Mouse (Mus musculus) erythroblast, embryonic 14.5 days (primary cell): ENCODE results near the gene Plcb4. TPM values are rescaled to one million over a fixed set of nuclear protein-coding genes. Genes with fewer than 3 reads are reported as not detected.

Experiments
- H3K27me3 ChIP-seq: 2 replicates; pipeline ENCODE4 v1.6.1; 2012; ENCODE audit warnings: inconsistent platforms; ENCODE audit not compliant: control insufficient read depth
- H3K36me3 ChIP-seq: 2 replicates; pipeline ENCODE4 v1.6.1; 2012; ENCODE audit warnings: mild to moderate bottlenecking, inconsistent platforms; ENCODE audit not compliant: control insufficient read depth
- H3K4me1 ChIP-seq: 2 replicates; pipeline ENCODE4 v1.6.1; 2012; ENCODE audit warnings: inconsistent platforms; ENCODE audit not compliant: control insufficient read depth
- H3K4me3 ChIP-seq: replicated peaks from 2 replicates; pipeline ENCODE3; 2012; ENCODE audit warnings: moderate library complexity, mild to moderate bottlenecking, inconsistent platforms
- H3K9me3 ChIP-seq: 2 replicates; pipeline ENCODE4 v1.6.1; 2012; ENCODE audit warnings: low read length, inconsistent platforms, mixed read lengths; ENCODE audit not compliant: control insufficient read depth
- GATA1 ChIP-seq: IDR thresholded peaks from 2 replicates; pipeline ENCODE4 v1.6.1; 2012; ENCODE audit warnings: low read length, inconsistent platforms, mixed read lengths
- TAL1 ChIP-seq: IDR thresholded peaks from 3 replicates; pipeline ENCODE4 v1.6.1; 2012; ENCODE audit warnings: low read length, inconsistent platforms, mixed read lengths
- polyA plus RNA-seq: library from polyadenylated mRNA; stranded (reverse); fragments of >175 nt; gene quantifications from 2 replicates; pipeline ENCODE4 v1.2.3, GENCODE M21; 2012

The Plcb4 gene
- polyA plus RNA-seq, 1 experiment = not detected

- no peaks in the 10 kb centered on the region for H3K27me3 ChIP-seq
- no peak for TF ChIP-seq TAL1
- no peak for TF ChIP-seq GATA1
- H3K36me3 ChIP-seq = no peaks in the 10 kb centered on the region
- no peak overlapping the region for H3K4me3 ChIP-seq
- no peaks in the 10 kb centered on the region for H3K4me1 ChIP-seq
- H3K9me3 ChIP-seq = no peaks in the 10 kb centered on the region
These were observed 102.5 kb downstream of the Plcb4 start for GRCm38 (mm10) chr2:135761226-135761802.

DNA sequence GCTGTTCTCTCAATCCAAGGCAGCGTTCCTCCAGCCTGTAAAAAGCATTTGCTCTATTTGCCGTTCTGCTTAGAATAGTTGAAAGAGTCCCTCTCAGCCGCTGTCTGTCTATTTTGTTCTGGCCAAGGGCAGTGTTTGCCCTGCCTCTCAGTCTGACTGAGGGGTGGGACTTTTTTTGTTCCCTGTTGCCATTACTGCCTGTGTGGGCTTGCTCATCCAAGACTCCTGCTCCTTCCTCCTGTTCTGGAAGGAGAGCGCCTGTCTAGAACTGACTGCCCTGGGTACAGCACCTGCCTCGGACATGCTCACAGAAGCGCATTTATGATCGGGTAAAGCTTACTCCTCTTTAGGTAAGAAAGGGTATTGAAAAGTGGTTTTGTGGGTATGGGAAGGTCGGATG is 105.9 kb downstream of the Plcb4 start:
- no peak for TF ChIP-seq GATA1
- TF ChIP-seq TAL1 = no peak
- H3K36me3 ChIP-seq = no peaks in the 10 kb centered on the region
- no peaks in the 10 kb centered on the region for H3K4me1 ChIP-seq
- no peaks in the 10 kb centered on the region for H3K27me3 ChIP-seq
- no peak overlapping the region for H3K4me3 ChIP-seq
- no peaks in the 10 kb centered on the region for H3K9me3 ChIP-seq

DNA sequence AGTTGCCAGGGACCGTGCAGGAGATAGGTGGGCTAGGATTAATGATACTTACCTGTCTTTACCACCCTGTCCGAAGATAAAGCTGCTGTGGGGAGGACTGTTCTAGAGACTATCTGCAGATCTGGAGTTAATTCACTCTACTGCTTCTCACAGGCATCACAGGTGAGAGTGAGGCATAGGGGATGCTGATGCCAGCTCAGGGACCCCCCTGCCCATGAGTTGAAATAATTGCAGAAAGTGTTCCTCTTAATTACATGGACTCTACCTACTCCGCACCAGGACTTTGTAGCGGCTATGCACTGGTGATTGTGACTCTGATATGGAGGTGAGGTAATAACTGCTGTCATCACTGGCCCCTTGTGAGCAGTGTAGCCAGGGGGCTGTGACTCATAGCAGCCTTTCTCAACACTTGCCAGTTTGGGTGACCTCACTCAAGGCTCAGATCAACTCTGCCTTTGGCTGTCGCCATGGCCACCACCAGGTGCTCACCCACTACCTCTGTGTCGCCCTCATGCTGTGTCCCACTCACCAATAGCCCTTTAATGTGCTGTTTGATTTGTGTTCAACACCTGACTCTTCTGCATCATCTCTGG is 107.8 kb downstream of the Plcb4 start:
- no peaks in the 10 kb centered on the region for H3K4me1 ChIP-seq
- H3K9me3 ChIP-seq = no peaks in the 10 kb centered on the region
- no peak overlapping the region for H3K4me3 ChIP-seq
- no peaks in the 10 kb centered on the region for H3K36me3 ChIP-seq
- no peak for TF ChIP-seq TAL1
- TF ChIP-seq GATA1 = no peak
- no peaks in the 10 kb centered on the region for H3K27me3 ChIP-seq

GRCm38 (mm10) chr2:135767535-135767934 is 108.7 kb downstream of the Plcb4 start:
- Histone ChIP-seq H3K4me3 (no peak overlapping the region), H3K27me3 (no peaks in the 10 kb centered on the region), H3K36me3 (no peaks in the 10 kb centered on the region), H3K4me1 (no peaks in the 10 kb centered on the region), H3K9me3 (no peaks in the 10 kb centered on the region)
- no peak for TF ChIP-seq GATA1
- no peak for TF ChIP-seq TAL1

DNA sequence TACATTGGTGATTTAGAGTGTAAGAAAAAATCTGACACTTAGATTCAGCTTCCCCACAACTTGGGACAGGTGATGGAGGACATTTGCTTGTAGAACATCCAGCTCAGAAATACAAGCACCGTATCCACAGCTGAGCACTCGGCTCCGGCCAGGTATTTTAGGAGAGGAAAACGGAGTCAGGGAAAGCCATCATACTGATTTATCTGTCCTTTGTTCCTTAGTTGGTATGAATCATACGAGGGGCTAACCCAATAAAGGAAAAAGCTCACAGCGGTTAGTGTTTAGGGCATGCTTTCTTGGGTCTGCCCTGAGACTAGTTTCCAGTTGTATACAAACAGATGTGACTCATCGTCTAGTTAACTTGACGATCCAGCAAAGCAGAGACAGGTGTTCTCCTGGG is 110.9 kb downstream of the Plcb4 start:
- Histone ChIP-seq H3K4me3 (no peak overlapping the region), H3K9me3 (no peaks in the 10 kb centered on the region), H3K4me1 (no peaks in the 10 kb centered on the region), H3K36me3 (no peaks in the 10 kb centered on the region), H3K27me3 (no peaks in the 10 kb centered on the region)
- TF ChIP-seq TAL1 (no peak), GATA1 (no peak)

GRCm38 (mm10) chr2:135770226-135770625 is 111.4 kb downstream of the Plcb4 start:
- TF ChIP-seq GATA1 (no peak), TAL1 (no peak)
- no peaks in the 10 kb centered on the region for H3K36me3 ChIP-seq
- H3K9me3 ChIP-seq = no peaks in the 10 kb centered on the region
- H3K27me3 ChIP-seq = no peaks in the 10 kb centered on the region
- no peak overlapping the region for H3K4me3 ChIP-seq
- H3K4me1 ChIP-seq = no peaks in the 10 kb centered on the region

DNA sequence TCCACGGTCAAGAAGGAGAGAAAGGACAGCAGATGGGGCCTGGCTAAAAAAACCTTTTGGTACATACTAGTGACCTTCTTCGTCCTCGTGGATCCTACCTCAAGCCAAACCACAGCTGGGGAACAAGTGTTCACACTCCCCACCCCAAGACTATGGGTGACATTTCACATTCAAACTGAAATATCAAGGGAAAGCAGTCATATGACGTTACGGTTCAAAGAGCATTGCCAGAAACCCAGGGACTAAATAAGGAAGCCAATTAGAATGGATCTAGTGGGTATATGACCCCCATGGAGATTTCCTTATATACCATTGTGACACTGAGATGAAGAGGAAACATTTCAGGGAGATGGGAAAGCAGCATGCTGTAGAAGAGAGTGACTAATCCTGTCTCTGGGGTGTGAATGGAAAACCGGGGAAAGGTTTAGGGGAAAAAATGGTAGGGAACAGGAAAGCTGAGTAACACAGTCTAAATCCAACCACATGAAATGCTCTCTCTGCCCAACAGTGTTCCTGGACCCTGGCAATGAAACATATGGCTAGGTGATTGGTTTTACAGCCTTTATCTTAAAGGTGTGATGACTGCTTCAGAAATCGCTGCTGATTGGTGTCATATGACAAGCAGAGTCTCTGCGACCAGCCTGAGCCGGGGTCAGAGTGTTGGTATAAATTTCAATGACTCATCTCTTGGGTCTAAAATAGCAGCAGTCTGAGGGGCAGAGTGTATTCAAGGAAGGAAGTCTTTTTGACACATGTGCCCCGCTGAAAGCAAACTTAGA is 114.6 kb downstream of the Plcb4 start:
- Histone ChIP-seq H3K9me3 (no peaks in the 10 kb centered on the region), H3K27me3 (no peaks in the 10 kb centered on the region), H3K4me1 (no peaks in the 10 kb centered on the region), H3K36me3 (no peaks in the 10 kb centered on the region), H3K4me3 (no peak overlapping the region)
- TF ChIP-seq TAL1 (no peak), GATA1 (no peak)

GRCm38 (mm10) chr2:135775026-135775425 is 116.2 kb downstream of the Plcb4 start:
- Histone ChIP-seq H3K4me1 (no peaks in the 10 kb centered on the region), H3K36me3 (no peaks in the 10 kb centered on the region), H3K4me3 (no peak overlapping the region), H3K27me3 (no peaks in the 10 kb centered on the region), H3K9me3 (no peaks in the 10 kb centered on the region)
- TF ChIP-seq TAL1 (no peak), GATA1 (no peak)

DNA sequence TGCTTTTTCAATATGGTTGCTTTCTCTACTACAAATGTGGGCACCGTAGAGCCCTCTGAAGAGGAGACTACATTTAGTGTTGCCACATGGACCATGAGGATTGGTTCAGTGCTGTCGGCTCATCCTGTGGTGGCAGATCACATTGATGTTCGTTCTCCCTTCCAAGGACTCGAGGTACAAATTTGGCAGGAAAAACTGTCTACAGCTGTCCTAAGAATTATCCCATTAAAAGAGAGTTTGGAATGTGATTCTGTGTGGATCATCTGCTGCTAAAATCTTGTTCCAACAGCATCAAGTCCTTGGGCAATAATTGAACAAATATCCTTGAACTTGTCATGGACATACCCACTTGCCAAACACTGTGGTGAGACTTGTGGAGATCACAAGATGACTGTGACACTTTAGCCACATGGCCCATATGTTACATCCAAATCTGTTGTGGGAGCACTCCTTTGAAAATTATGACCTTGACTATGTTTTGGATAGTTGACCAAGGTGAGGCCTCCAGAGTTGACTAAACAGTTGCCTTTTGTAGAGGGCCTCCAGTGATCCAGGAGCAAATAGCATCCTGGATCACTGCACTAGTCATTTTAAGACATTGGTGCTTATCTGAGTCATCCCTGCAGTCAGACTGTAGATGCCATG is 117.4 kb downstream of the Plcb4 start:
- H3K36me3 ChIP-seq = no peaks in the 10 kb centered on the region
- no peaks in the 10 kb centered on the region for H3K9me3 ChIP-seq
- H3K27me3 ChIP-seq = no peaks in the 10 kb centered on the region
- H3K4me3 ChIP-seq = no peak overlapping the region
- H3K4me1 ChIP-seq = no peaks in the 10 kb centered on the region
- no peak for TF ChIP-seq TAL1
- TF ChIP-seq GATA1 = no peak
